Mouse (Mus musculus) lung, postnatal 25 days (tissue): Measurements from ENCODE around the gene Ftl1.
"Not testable (repeated sequence)": the region's sequence is repeated elsewhere in the genome, so short reads cannot be mapped to it uniquely, and the experiment has no call there.

Source experiments
- DNase-seq: peaks from one replicate; pipeline ENCODE4 v3.0.0; 2022; ENCODE audit warnings: low spot score

Ftl1 gene

DNA sequence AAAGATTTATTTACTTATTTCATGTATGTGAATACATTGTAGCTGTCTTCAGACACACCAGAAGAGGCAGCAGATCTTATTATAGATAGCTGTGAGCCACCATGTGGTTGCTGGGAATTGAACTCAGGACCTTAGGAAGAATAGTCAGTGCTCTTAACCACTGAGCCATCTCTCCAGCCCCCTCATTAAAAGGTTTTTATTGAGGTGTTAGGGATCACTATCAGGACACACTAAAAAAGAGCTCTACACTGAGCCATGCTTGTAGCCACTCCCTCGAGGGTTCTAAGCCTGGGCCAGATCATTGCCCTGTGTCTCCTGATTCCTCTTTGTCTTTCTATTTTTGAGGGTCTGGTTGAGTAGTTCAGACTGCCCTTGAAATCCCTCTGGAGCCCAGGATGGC, 16.8 kb upstream of the Ftl1 start:
- no peak for DNase-seq

DNA sequence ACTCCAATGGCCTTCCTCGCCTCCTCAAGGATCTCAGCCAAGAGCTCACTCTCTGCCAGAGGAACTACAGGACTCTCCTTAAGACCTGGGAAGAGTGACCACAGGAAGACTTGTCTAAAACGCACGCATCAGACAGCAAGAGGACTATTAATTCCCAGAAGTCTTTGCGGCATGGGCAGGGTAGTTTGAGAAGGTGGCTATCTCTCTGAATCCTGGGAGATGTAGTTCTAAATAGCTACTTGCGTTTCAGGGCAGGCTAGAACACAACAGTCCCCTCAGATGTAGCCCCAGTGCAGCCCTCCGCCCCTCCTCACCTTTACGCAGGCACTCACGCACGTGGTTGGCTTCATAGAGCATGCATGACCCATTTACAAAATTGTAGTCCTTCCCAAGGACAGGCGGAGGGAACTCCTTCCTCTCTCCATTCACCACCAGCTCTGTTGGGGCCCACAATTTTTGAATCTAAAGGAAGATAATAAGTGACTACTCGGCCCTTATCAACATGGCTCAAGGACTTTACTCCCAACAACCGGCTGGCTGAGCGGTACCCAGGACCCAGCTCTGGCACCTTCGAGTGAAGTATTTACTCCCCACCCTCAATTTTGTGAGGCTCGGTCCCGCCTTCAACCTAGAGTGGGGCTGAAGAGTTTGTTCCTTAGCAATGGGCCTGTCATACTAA, 15.7 kb upstream of the Ftl1 start:
- DNase-seq = no peak

- DNase-seq = peak; percentile 76
These were observed 11.2 kb upstream of the Ftl1 start for GRCm38 (mm10) chr7:45470869-45471268.

DNA sequence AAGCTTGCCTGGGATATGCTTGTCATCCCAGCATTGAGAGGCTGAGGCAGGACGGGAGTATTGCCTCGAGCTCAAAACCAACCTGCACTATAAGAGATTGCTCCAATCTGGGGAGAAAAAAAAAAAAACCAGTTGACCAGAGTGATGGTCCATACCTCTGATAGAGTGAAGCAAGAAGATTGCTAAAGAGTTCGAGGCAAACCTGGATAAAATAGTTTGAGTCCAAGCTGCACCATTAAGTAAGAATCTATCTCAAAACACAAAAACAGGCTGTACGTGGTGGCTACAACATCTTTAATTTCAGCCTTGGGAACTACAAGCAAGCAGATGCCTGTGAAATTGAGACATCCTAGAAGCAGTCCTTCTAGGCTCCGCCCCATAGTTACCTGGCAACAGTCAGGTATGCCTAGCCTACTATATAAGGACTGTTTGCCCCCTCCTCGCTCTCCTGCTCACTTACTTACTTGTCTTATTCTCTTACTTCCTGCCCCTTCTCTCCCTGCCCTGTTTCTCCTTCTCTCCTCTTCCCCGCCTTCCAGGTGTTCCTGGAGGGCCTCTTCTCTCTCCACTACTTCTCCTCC, 7.5 kb upstream of the Ftl1 start:
- DNase-seq = peak; percentile 74

DNA sequence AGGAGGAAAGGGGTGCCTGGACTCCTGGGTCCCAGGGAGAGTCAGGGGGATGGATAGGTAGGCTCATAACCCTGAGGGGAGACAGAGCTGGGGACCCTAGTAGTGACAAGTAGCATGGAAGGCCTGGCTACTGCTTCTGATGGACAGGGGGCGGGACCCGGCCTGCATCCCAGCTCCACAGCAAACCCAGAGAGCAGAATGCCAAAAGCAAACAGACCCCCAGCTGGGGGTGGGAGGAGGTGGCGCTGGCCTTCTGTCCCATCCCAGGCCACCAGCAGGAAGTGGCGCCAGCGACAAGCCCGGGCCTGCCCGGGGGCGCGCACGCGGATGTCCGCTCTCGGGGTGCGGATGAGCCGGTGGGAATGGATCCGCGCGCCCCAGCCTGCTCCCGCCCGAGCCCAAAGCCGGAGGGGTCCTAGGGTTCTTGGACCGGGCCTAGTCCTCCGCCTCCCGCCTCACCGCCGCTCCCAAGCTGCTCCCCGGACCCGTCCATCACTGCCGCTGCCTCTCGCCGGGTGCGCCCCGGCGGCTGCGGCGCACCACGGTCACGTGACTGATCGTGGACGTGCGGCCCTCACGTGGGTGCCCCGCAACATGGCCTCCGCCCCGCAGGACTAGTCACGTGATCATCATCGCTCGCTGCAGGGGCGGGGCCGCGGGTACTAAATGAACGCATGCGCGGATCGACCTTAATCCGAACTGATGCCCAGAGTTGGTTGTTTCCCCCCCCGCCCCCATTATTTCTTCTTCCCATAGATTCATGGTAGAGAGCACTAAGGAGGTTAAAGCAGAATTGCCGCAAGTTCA, 6.8 kb upstream of the Ftl1 start, which contains the start of gene Bax:
Bax (minus strand) TSS at position 616 of the 807 bp plus-strand sequence.
- DNase-seq = peak; percentile 95

GRCm38 (mm10) chr7:45465549-45465948, 5.9 kb upstream of the Ftl1 start:
- DNase-seq = no peak

DNA sequence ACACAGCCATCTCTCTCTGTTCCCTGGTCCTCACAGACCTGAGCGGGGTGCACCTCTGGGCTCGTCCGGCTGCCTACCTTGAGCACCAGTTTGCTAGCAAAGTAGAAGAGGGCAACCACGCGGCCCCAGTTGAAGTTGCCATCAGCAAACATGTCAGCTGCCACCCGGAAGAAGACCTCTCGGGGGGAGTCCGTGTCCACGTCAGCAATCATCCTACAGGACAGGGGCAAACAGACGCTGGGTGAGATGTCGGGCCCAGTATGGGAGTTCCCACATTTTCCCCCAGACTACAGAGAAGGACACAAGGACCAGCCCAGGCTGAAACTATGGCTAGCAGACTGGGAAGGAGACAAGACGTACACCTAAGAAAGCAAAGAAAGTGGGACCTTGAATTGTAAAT, 5.4 kb upstream of the Ftl1 start:
- no peak for DNase-seq

DNA sequence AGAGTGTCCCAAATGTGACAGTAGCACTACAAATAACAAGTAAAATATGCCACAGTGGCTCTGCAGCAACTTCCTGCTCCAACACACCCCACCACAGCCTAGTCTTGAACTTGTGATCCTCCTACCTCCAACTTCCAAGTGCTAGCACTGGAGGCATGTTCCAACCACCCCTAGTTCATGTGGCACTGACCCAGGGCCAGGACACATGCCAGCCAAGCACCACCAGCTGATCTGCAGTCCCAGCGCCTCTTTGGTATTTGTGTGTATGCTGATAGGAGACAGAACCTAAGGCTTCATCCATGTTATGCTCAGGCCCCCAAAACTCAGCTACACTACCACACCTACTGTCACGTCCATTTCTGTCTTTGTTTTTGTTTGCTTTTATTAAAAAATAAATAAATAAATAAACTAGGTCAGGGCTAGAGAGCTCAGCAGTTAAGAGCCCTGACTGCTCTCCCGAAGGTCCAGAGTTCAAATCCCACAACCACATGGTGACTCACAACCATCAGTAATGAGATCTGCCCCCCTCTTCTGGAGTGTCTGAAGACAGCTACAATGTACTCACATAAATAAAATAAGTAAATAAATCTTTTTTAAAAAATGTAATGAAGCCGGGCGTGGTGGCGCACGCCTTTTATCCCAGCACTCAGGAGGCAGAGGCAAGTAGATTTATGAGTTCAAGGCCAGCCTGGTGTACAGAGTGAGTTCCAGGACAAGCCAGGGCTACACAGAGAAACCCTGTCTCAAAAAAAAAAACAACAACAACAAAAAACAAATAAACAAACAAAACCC, 4.5 kb upstream of the Ftl1 start:
- no peak for DNase-seq

- not testable (repeated sequence) for DNase-seq
These were observed 3.2 kb upstream of the Ftl1 start for GRCm38 (mm10) chr7:45462868-45463267.

DNA sequence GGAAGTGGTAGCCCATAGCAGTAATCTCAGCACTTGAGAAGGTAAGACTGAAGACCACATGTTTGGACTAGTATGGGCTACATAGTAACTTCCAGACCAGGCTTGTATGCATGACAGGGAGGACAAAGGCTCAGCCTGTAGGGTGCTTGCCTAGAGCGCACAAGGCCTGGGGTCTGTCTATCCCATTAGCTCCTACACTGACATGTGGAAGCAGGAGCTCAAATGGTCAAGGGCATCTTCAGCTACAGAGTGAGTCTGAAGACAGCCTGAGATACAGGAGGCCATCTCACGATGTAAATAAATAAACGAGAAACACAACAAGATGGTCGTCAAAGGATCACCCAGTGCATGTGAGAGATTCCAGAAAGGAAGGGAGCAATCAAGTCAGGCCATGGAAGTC, 2.6 kb upstream of the Ftl1 start:
- DNase-seq = no peak

DNA sequence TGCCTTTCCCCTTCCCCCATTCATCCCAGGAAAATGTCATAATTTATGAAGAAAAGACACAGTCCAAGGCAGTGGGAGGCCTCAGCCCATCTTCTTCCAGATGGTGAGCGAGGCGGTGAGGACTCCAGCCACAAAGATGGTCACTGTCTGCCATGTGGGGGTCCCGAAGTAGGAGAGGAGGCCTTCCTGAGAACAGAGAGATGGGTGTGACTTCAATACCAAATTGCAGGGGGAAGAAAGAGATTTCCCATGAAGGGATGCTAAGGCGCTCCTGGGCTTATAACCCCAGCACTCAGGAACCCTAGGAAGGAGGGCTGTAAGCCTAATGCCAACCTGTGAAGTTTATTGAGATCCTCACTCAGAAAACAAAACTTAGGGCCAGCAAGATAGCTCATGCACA, 2.1 kb upstream of the Ftl1 start:
- no peak for DNase-seq

- DNase-seq = no peak
These were observed 1.6 kb upstream of the Ftl1 start for GRCm38 (mm10) chr7:45461326-45461725.

DNA sequence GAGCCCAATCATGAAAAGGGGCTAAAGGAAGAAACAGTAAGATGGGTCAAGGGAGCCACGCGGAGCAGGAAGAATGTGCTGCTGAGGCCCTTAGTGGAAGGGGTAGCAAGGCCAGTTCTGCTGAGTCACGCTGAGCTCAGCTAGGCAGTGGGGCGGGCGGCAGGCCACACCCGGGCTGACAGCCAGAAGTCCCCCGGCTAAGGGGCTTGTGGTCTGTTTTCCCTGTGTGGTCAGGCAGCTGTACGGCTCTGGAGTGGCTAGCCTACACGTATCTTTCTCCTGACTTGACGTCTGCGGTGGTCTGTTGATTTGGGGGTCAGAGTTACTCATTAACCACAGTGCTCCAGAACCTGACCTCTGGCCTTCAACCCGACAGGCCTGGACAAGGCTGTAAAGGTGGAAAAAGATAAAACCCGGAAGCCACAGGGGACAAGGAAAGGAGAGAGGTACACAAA, 1.2 kb upstream of the Ftl1 start:
- DNase-seq = peak; percentile 76

DNA sequence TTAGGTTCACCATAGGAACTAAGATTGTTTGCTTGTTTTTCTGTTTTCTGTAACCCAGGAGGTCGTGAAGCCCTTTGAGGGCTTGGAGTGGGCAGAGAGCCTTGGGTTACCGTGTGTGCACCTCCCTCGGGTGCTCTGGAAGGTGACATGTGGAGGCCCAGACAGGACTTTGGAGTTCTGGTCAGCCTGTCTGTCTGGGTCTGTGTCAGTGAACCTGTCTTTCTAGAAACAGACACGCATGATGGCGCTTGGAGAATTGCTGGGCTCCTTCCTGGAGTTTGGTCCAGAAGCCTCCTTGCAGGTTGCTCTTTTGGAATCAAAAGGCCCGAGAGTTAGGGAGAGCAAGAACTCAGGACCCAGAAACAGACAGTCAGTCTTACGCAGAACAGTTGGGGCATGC, 693 bp upstream of the Ftl1 start:
- no peak for DNase-seq

GRCm38 (mm10) chr7:45458748-45459563, 728 bp downstream of the Ftl1 start:
- peak; percentile 78 for DNase-seq

- peak; percentile 64 for DNase-seq
These were observed 2.3 kb downstream of the Ftl1 start for GRCm38 (mm10) chr7:45457204-45458060.

GRCm38 (mm10) chr7:45456721-45457203, 2.9 kb downstream of the Ftl1 start:
- DNase-seq = no peak

- no peak for DNase-seq
These were observed 3.6 kb downstream of the Ftl1 start for GRCm38 (mm10) chr7:45455932-45456696.

DNA sequence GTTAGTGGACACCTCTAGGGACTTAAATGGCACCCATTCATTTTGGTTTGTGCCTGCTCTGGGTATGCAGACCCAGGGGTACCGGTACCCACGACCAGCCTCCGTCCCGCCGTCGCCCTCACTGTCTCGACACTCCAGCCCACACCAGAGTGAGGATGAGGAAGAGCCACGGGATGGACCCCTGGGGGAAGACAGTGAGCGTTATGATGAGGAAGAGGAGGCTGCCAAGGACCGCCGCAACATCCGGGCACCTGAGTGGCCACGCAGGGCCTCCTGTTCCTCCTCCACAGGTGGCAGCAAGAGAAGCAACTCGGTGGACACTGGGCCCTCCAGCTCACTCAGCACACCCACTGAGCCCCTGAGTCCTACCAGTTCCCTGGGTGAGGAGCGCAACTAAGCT, 4.7 kb downstream of the Ftl1 start:
- no peak for DNase-seq
